Mouse (Mus musculus) olfactory bulb, adult 2 months (tissue): ENCODE data around the gene Mief1.

ENCODE experiments used
- CTCF ChIP-seq: fragments of 200-500 bp; IDR thresholded peaks from 2 replicates; pipeline ENCODE4 v1.5.1; 2012; ENCODE audit warnings: low read depth, mild to moderate bottlenecking, low read length, moderate library complexity; ENCODE audit not compliant: insufficient read depth
- POLR2A ChIP-seq: fragments of 200-500 bp; IDR thresholded peaks from 2 replicates; pipeline ENCODE4 v1.6.1; 2012; ENCODE audit warnings: mild to moderate bottlenecking, low read depth, low read length, moderate library complexity; ENCODE audit not compliant: insufficient read depth

DNA sequence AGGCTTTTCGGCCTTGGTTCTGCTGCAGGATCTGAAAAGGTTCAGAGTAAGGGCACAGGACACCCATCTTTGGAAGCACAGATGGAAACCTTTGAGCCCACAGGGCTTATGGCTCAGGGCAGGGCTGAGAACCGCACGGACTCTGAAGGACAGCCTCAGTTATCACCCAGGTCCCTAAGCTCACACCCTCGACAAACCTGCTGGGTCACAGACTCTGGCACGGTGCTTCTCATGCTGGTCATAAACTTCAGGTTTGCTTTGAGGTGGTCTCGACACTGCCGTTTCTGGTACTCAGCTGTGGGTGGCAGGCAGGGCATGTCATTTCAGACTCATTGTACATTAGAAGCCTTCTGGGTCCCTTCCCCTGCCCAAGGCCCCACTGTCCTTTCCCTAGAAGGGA lies 27.3 kb downstream of the Mief1 start:
- TF ChIP-seq CTCF = no peak
- no peak for TF ChIP-seq POLR2A
